Mouse (Mus musculus): ENCODE measurements at regions not wholly inside any gene's neighbourhood (a gene's known extent, or its start where the extent isn't known, plus 50 kb on each side); places are given as distances from the start of the nearest gene placed in this dataset.

DNA sequence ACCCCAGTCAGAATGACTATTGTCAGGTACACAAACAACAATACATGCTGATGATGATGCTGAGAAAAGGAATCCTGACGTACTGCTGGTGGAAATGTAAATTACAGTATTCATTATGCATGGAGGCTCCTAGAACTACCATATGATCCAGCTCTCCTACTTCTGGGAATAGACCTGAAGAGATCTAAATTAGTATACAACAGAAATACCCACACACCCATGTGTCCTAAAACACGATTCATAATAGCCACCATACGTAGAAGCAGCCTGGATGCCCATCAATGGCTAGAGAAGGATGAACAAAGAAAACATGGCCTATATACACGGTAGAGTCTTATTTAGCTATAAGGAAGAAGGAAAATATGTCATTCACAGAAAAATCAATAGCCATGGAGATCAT, 82.3 kb upstream of the Ttc14 start:
- peak in 1 of 2 experiments; percentile 8 for DNase-seq (ENCODE audit: low spot score in 2 of 2)

DNA sequence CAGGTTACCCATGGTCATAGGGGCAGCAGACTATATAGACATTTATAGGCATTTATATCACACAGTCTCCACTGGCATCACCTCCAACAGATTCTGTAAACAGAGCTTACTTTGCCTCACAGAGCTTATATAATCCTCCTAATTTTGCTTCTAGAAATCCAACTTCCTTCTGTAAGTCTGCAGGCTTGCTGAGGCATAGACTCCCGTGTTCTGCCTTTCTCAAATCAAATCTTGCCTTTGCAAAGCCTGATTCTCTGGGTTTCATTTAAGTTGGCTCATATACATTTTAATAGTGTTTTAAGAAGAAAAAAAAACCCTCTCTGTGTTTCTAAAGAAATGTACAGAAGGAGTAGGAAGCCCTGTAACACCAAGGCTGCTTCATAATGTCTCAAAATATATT, 71.7 kb upstream of the Ttc14 start:
- DNase-seq (ENCODE audit: low spot score in 2 of 2): no peak

DNA sequence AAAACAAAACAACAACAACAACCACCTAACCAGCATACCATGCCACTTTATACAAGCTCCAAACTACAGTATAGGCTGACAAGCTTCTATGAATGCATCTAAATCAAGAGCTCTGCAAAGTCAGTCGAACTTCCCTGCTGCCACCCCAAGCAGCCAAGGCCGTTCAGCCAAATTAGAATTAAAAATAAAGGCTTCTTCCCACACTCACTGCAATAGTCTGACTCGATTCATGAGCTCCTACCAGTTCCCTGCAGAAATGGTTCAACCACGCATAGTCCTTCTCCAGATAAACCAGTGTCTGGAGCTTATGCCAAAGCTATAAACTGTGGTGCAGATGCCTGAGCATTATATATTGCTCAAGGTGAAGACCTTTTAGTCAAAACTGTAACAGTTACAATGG, 69.3 kb upstream of the Ttc14 start:
- DNase-seq (ENCODE audit: low spot score in 2 of 2): peak in 1 of 2 experiments; percentile 54

DNA sequence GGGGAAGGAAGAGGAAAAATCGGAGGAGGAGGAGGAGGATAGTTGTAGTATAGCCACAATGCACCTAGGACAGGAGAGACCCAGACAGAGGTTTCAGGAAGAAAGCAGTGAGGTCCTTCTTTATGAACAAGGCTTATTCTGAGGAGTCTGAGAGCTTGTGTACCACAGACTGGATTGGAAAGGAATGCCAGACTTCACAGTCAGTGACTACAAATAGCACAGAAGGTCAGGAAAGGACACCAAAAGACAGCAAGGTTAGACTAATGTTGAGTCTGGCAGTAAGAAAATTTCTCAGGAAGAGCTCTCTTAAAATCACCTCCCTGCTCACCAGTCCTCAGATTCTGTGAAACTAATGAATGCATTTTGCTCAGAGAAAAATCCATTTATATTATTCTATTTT, 62.1 kb upstream of the Ttc14 start:
- no peak for DNase-seq (ENCODE audit: low spot score in 2 of 2)

DNA sequence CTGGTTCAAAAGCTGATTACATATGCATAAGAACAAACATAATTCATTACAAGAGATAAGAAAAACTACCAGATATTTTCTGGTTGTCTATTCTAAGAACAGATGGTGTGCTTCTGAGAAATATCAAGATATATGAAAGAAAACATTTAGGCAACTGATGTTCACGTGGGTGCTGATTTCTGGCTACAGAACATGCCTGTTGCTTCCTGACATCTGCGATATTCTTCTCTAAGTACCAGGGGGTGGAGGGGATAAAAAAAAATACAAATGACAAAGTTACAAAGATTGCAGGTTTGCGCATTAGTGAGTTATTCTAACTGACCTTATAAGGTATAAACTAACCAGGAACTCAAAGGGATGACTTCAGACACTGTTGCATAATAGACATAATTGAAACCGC, 57.5 kb upstream of the Ttc14 start:
- DNase-seq (ENCODE audit: low spot score in 2 of 2): peak; percentile 12 to 24
